Mouse (Mus musculus): Measurements from ENCODE around the gene Lactb. TPM values are rescaled to one million over a fixed set of nuclear protein-coding genes. Genes with fewer than 3 reads are reported as not detected.

The Lactb gene
- total and polyA plus RNA-seq, 3 experiments = 14.6 to 29.4 (median 23.7) TPM

DNA sequence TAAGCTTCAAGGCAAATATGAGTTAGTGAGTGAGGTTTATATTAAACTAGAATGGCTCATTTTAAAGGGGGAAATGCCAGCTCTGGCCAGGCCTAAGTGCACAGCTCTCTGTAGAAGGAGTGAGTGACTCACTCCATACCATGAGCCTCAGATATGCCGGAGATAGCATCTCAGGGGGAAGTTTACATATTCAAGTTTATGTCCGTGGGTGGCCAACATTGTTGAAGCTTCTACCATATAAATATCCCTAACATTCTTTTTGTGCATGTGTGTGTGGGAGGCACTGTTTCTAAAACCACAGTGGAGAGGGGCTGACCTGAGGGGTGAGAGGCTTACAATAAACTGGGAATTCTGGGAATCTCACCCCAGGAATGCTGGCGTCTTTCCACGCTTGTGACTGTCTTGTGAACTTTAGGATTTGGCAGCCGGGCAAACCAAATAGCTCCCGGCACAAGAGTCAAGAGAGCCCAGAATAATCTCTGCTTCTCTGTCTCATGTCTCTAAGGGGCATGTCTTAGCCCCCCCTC, 13.7 kb upstream of the Lactb start:
- Histone ChIP-seq H3K36me3 (replicated peaks in 1 of 2; ENCODE audit: control insufficient read depth in 1 of 2, insufficient read depth in 1 of 2, low read length in 1 of 2) (no peaks in the 10 kb centered on the region), H3K4me2 (ENCODE audit: insufficient read depth, low read depth, poor library complexity, severe bottlenecking) (no peak overlapping the region), H3K27ac (ENCODE audit: insufficient read depth, low read depth) (no peak overlapping the region), H3K4me3 (replicated peaks in 1 of 3; ENCODE audit: low read depth in 2 of 3, low read length in 2 of 3, poor library complexity in 1 of 3) (no peak overlapping the region), H3K27me3 (replicated peaks) (no peaks in the 10 kb centered on the region), H3K4me1 (ENCODE audit: control insufficient read depth in 1 of 2, insufficient read depth in 2 of 2) (peaks cover 19 to 49% of the 10 kb centered on the region in 2 experiments), H3K79me2 (replicated peaks; ENCODE audit: control insufficient read depth, extremely low read depth, insufficient read depth, poor library complexity, severe bottlenecking) (no peaks in the 10 kb centered on the region), H3K9me3 (replicated peaks; ENCODE audit: low read length) (peaks cover 8% of the 10 kb centered on the region), H3K9ac (ENCODE audit: insufficient read depth, low read depth) (no peak overlapping the region)
- TF ChIP-seq ZNF384 (IDR thresholded peaks at IDR 0.05; ENCODE audit: low read depth, low read length) (no peak), MAX (IDR thresholded peaks at IDR 0.05; ENCODE audit: low read length) (no peak), MAFK (IDR thresholded peaks at IDR 0.05; ENCODE audit: insufficient replicate concordance, low read length) (no peak), HCFC1 (IDR thresholded peaks at IDR 0.05; ENCODE audit: low read depth, low read length) (no peak), MYC (IDR thresholded peaks at IDR 0.05; ENCODE audit: low read depth, low read length) (no peak), ZC3H11A (IDR thresholded peaks at IDR 0.05; ENCODE audit: low read depth, low read length) (no peak)
- DNase-seq (ENCODE audit: extremely low read depth) = no peak
- in situ Hi-C loops (cut with MboI; ENCODE audit: low pct_ligation_motif_present, low pct_unique_long_range_greater_than_20kb, low sequenced_read_pairs) (loop anchor here (10.0 to 25.0 kb wide), 2 partner anchors 324 to 477 kb away; partner anchors contain the start of gene Fbxl22), dilution Hi-C loops (cut with MboI; ENCODE audit: extremely low pct_ligation_motif_present, extremely low pct_unique_long_range_greater_than_20kb, low sequenced_read_pairs) (no loop called here)

- Histone ChIP-seq H3K27ac (ENCODE audit: insufficient read depth, low read depth) (no peak overlapping the region), H3K36me3 (replicated peaks in 1 of 2; ENCODE audit: control insufficient read depth in 1 of 2, insufficient read depth in 1 of 2, low read length in 1 of 2) (no peaks in the 10 kb centered on the region), H3K27me3 (replicated peaks) (no peaks in the 10 kb centered on the region), H3K4me1 (ENCODE audit: control insufficient read depth in 1 of 2, insufficient read depth in 2 of 2) (peaks cover 19 to 49% of the 10 kb centered on the region in 2 experiments), H3K9me3 (replicated peaks; ENCODE audit: low read length) (peaks cover 8% of the 10 kb centered on the region), H3K4me2 (ENCODE audit: insufficient read depth, low read depth, poor library complexity, severe bottlenecking) (no peak overlapping the region), H3K79me2 (replicated peaks; ENCODE audit: control insufficient read depth, extremely low read depth, insufficient read depth, poor library complexity, severe bottlenecking) (no peaks in the 10 kb centered on the region), H3K9ac (ENCODE audit: insufficient read depth, low read depth) (no peak overlapping the region), H3K4me3 (replicated peaks in 1 of 3; ENCODE audit: low read depth in 2 of 3, low read length in 2 of 3, poor library complexity in 1 of 3) (no peak overlapping the region)
- TF ChIP-seq MAFK (IDR thresholded peaks at IDR 0.05; ENCODE audit: insufficient replicate concordance, low read length) (0 out of 2 replicates have a peak, but pooled peaks have one; percentile 46), TCF12 (IDR thresholded peaks at IDR 0.05; ENCODE audit: low read depth, low read length) (no peak)
- dilution Hi-C loops (cut with MboI; ENCODE audit: extremely low pct_ligation_motif_present, extremely low pct_unique_long_range_greater_than_20kb, low sequenced_read_pairs) (no loop called here), in situ Hi-C loops (cut with MboI; ENCODE audit: low pct_ligation_motif_present, low pct_unique_long_range_greater_than_20kb, low sequenced_read_pairs) (loop anchor here (10.0 to 25.0 kb wide), 2 partner anchors 324 to 476 kb away; partner anchors contain the start of gene Fbxl22)
- no peak for DNase-seq (ENCODE audit: extremely low read depth)
These were observed 13.1 kb upstream of the Lactb start for GRCm38 (mm10) chr9:66988198-66988887.

- dilution Hi-C loops (cut with MboI; ENCODE audit: extremely low pct_ligation_motif_present, extremely low pct_unique_long_range_greater_than_20kb, low sequenced_read_pairs) = no loop called here
- TF ChIP-seq HCFC1 (IDR thresholded peaks at IDR 0.05; ENCODE audit: low read depth, low read length) (no peak), ETS1 (conservative IDR thresholded peaks at IDR 0.05; ENCODE audit: low read depth, low read length) (no peak), GABPA (IDR thresholded peaks at IDR 0.05; ENCODE audit: insufficient replicate concordance, low read depth, low read length) (no peak), MAFK (IDR thresholded peaks at IDR 0.05; ENCODE audit: insufficient replicate concordance, low read length) (no peak), JUND (conservative IDR thresholded peaks at IDR 0.05; ENCODE audit: low read depth, low read length) (no peak)
These were observed 10.1 kb upstream of the Lactb start for GRCm38 (mm10) chr9:66985377-66985776.

More at GRCm38 (mm10) chr9:66985377-66985776, 10.1 kb upstream of the Lactb start:
- Histone ChIP-seq H3K36me3 (replicated peaks in 1 of 2; ENCODE audit: control insufficient read depth in 1 of 2, insufficient read depth in 1 of 2, low read length in 1 of 2) (no peaks in the 10 kb centered on the region), H3K4me2 (ENCODE audit: insufficient read depth, low read depth, poor library complexity, severe bottlenecking) (no peak overlapping the region), H3K4me1 (ENCODE audit: control insufficient read depth in 1 of 2, insufficient read depth in 2 of 2) (peaks cover 13 to 35% of the 10 kb centered on the region in 2 experiments), H3K79me2 (replicated peaks; ENCODE audit: control insufficient read depth, extremely low read depth, insufficient read depth, poor library complexity, severe bottlenecking) (no peaks in the 10 kb centered on the region), H3K27me3 (replicated peaks) (no peaks in the 10 kb centered on the region), H3K9ac (ENCODE audit: insufficient read depth, low read depth) (no peak overlapping the region), H3K27ac (ENCODE audit: insufficient read depth, low read depth) (no peak overlapping the region), H3K9me3 (replicated peaks; ENCODE audit: low read length) (no peaks in the 10 kb centered on the region), H3K4me3 (replicated peaks in 1 of 3; ENCODE audit: low read depth in 2 of 3, low read length in 2 of 3, poor library complexity in 1 of 3) (no peak overlapping the region)
- in situ Hi-C loops (cut with MboI; ENCODE audit: low pct_ligation_motif_present, low pct_unique_long_range_greater_than_20kb, low sequenced_read_pairs) = loop anchor here (10.0 to 25.0 kb wide), 2 partner anchors 321 to 473 kb away; partner anchors contain the start of gene Fbxl22
- no peak for DNase-seq (ENCODE audit: extremely low read depth)

All from CH12.LX (cell line).